Mouse (Mus musculus) hematopoietic stem cell, adult 5-6 weeks (primary cell): ENCODE measurements at regions not wholly inside any gene's neighbourhood (a gene's known extent, or its start where the extent isn't known, plus 50 kb on each side); places are given as distances from the start of the nearest gene placed in this dataset.

Source experiments
- ATAC-seq, 2 experiments: fragments of 125-278 bp in 1 of 2; replicated peaks in 1 of 2; 2 replicates each; pipeline ENCODE4 v1.8.0; 2016 to 2017; ENCODE audit warnings: inconsistent platforms in 2 of 2, mild to moderate bottlenecking in 2 of 2, moderate number of reproducible peaks in 2 of 2, low read depth in 1 of 2, moderate TSS enrichment in 1 of 2; ENCODE audit not compliant: low FRiP score in 2 of 2, poor library complexity in 2 of 2, severe bottlenecking in 2 of 2, insufficient read depth in 1 of 2, low TSS enrichment in 1 of 2

DNA sequence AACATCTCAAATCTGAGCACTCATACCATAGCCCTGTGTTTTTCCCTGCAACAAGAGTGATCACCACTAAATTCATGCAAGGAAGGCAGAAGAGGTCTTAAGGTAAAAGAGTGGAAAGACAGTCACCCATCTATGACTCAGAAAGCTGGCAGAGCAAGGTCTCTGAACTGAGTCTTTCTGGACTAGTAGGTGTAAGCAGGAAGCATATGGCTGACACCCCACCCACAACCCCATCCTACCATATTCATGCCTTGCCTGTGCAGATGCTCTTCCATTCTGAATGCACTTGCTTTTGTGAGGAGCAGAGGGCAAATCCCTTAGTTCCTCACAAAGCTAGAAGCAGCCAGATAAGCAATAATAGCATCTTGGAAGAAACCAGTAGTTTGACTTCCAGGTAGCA, 178.8 kb upstream of the Ghitm start:
- no peak for ATAC-seq

DNA sequence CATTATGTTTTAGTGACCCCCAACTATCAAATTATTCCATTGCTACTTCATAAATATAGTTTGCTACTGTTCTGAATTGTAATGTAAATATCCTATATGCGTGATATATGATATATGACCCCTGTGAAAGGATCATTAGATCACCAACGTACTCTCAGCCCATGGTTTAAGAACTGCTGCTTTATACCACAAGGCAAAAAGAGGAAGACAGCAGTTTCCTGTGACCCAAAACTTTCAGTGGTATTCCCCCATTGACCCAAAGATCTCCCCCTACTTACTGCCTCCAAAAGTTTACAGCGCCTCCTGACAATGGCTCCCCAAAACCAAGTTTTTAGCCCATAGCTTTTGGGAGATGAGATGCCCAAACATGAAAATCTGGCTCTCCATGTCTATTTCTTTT, 177.8 kb upstream of the Ghitm start:
- peak; percentile 81 to 92 for ATAC-seq

DNA sequence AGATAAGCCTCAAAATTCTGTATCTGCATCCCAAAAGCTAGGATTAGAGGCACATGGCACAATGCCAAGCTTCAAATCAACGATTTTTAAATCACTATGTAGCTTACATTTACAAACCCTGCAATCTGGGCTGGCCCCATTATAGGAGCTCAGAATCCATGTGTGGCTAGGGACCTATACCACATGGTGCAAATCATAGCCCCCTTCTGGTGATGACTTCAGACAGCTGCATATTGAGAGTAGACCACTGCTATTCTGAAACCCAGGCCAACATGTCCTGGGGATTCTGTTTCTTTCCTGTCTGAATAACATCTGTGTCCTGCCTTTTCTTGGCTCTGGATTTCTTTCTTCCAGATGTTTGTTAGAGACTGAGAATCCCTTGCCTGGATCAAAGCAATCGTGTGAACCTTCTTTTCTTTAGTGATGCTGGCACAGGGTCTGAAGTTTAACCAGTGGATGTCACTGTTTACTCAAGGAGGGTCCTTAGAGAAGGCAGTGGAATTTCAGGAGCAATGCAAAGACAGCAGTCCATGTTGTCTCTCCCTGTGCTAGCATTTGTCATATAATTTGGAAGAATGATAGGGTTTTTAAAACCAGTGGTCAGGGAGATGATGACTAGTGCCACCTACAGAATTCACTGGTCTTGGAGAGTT, 171.7 kb upstream of the Ghitm start:
- no peak for ATAC-seq

DNA sequence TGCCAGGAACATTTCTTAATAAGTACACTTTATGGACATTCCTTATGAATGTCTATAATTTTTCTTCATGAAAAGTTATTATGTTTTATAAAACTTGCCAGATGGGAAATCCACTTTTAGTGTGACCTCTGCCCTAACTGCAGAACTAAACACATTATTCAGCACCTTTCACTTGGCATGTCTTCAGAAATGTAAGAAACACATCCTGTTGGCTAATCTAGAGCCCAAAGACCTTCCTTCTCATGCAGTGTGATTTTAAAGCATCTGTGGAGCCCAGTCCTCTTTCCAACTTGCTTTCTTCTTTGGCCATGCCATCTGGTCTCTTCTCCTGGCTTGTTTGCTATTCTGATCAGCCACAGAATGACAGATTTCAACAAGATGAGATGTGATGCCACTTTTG, 163.6 kb upstream of the Ghitm start:
- peak; percentile 62 to 93 for ATAC-seq

DNA sequence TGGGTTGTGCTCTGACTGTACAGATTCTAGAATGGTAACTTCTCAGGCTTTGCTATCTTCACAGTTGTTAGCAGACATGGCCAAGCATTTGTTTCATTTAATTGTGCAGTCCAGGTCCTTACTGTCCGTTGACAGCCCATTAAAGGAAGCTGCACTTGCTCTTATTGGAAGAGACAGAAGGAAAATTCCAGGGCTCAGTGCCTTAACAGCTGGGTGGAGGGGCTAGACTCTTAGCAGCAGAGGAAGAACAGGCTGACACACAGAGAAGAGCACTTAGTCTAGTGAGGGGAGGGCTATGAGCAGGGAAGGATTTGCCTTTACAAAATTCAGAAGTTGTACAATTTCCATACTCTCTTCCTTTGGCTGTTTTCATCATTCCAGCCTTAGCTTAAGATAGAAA, 161.5 kb upstream of the Ghitm start:
- no peak for ATAC-seq

DNA sequence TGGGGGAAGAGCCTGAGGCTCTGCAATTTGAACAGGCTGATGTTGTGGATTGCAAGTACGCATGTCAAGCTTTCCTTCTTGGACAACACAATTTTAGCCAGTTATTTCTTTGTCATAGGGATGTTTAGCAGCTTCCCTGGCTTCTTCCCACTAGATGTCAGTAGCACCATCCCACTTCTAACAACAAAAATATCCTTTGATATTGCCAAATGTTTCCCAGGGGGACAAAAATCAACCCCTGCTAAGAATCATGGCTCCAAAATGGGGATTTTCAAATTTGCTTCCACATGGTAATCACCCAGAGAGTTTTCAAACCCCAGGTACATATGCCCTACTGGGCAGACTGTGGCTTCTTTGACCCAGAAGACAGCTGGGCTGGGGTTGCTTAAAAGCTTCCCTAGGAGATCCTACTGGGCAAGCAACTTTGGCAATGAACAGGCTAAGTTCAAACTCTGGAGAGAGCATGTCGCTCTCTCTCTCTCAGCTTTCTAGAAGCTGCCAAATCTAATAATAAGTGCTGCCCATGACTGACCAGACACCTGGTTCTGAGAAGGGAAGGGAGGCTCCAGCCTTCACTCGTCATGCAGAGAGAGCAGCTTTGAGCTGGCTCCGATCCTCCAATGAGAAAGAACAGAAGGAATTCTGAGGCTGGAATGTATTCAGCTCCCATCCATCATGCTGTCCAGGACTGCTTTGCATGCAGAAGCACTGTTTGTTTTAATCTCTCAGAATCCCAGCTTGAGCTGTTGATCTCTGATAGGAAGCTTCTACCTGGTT, 157.2 kb upstream of the Ghitm start:
- no peak for ATAC-seq

DNA sequence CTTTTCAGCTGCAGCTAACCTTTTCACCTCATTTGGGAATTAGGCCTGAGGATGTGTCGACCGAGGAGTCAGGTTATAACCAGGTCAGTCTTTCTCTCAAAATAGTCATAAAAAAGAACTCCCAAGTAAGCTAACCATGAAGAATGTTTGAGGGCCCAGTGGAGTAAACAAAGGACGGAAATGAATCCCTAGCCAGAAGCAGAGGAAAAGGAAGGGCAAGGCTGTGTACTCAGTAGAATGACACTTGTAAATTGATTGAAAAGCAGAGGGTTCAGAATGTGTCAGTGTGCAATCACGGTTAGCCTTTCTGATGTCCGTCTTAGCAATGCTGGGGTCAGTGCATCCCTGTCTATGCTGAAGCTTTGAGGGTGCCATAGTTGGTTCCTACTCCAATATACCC, 149.3 kb upstream of the Ghitm start:
- ATAC-seq: no peak

DNA sequence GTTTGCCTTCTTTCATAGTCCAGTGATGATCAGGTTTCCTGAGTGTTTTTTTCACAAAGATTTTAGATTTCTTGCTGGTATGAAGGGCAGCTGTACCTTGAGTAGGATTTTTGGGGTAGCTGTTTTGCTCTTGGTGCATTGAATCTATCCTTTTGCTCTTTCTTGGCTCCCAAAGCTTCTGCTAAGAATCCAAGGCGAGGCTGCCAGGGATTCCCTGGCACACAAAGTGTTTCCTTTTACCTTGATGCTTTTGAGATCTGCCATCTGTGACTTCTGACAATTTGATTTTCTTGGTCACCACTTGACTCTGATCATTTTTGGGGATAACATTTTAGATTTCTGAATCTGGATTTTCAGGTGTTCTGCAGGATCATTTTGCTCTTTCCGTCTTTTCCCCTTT, 144.3 kb upstream of the Ghitm start:
- no peak for ATAC-seq

DNA sequence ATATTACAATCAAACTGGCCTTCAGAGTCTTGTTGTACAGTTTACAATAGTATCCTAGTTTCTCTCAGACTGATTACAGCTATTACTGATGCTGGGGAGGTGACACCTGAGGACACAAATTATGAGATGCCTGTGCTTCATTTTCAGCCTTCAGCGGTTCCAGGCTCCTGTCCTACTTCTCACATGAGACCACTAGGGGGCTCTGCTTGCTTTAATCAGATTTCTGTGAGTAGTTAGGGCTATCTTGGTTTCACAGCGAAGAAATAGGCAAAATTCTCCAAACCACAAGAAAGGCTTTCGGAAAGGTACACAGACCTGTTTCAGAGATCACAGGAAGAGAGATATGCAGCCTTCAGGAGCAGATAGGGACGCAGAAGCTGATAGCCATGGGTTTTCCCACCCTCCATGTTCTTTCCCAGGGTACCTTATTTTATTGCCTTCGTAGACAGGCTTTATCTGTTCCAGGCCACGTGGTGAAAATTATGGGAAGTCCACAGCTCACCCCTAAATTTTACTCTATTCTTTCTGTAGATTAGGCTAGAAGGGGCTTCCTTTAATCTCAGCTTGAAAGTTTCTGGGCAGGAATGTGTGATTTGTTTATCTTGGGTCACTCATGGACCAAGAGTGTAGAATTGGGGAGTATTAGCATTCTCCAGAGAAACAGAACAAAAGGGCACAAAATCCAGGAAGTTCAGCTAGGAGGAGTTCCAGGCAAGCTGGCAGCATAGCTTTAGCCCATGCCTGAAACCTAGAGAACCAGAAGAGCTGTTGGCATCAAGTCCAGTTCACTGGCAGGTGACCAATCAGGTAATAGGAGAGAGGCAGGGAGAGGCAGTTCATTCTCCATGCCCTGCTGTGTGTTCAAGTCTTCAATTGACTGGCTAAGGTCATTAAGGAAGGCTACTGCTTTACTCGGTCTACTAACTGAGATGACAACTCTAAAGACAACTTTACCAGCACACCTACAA, 141.9 kb upstream of the Ghitm start:
- ATAC-seq: peak; percentile 83 to 96

DNA sequence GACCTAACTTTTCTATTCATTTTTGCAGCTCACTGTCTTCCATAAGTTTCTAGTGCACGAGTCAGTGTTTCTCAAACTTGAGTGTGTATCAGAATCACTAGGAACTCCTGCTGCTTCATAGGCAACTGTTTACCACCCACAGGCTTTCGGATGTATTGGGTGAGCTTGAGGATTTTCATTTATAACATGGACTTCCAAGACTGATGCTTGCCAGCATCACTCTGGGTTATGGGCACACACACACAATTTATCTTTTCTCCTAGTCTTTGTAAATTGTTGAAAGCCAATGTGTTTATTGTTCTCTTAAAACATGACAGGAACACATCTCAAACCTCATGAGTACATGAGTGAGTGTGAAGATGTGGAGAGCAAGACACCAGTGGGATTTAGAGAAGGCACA, 137.0 kb upstream of the Ghitm start:
- ATAC-seq: no peak

DNA sequence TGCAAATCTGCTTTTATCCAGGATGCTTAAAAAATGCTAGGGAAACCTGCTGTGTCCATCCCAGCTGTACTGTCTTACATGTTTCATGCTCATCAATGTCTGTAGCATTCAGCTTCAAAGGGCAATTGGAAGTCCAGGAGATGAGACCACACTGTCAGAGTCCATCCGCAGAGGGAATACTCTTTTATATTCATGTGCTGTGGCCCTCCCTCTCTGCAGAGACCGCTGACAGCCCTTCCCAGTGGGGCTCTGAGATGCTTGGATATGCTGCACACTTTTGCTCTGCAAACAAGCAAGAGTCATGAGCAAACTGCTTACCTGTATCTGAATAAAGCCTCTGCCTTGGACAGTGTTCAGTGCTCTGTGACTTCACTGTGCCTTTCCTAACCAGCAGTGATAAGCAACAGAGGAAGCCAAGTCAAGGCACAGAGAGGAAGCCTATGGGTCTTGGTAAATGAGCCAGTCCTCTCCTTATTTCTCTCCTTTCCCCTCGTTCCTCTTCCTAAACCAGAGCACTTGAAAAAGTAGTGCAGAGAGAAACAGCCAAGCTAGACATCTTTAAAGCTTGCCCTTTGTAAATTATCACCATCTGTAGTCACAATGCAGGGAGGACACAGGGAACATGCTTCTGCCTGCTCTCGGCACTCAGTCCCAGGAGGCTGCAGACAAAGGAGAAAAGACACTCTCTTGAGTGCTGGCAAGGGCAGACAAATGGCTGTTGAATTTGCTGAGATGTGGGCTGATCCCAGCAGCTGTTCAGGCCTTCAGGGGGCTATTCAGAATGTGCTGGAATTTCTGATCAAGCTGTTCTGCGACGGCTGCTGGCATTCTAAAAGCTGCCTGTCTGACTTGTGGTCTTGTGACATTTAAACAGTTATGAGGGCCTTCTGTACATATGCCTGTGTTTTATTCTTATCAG, 136.2 kb upstream of the Ghitm start:
- ATAC-seq: no peak

DNA sequence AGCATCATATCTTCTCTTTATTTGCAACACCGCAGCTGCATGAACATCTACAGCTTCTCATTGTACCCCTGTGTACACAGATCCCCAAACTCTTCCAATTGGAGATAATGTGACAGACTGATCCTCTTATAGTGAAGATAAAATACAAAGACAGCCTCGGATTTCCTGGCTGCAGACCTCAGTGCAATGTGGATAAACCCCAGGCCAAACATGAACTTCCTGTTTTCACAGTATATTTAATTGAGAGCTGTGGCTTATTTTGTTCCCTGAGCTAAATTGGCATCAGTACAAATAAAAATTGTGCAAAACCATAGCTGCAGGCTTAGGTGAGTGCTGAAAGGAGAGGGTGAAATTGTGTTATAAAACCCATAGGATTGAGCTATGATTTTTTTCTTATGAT, 134.8 kb upstream of the Ghitm start:
- ATAC-seq: peak; percentile 91 to 94

DNA sequence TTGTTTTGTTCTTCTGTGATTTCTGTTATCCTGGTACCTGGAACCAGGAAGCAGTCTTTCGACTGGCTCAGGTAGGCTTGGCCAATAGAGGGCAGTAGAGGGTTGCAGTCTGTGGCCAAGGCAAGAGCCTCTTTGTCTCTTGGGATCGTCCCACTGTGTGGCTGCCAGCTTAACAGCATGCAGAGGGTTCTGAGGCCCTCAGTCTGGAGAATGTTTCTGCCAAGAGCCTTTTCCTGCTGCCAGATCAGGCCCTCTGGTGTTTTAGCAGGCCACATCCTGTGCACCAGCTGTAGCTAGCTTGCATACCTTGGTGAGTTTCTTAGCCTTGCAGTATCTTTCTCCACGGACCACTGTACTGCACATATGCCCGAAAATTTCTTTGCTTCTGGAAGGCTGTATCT, 103.6 kb upstream of the Ghitm start:
- ATAC-seq: peak; percentile 100

DNA sequence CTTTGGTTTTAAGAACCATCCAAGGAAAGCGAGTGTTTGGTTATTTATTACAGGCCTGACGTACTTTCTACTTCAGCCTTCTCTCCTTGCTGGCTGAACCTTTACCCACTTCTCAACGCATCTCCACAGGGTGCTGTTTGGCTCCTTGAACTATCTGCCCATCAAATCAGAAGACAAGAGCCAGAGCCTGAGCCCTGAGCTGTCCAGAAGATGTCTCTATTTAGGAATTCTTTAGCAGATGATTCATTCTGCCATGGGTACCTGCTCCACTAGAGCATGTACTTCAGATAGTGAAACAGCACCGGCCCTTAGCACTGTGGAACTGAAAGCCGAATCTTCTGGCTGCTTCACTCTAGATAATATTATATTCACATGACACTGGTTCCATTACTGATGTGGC, 102.1 kb upstream of the Ghitm start:
- ATAC-seq: no peak

DNA sequence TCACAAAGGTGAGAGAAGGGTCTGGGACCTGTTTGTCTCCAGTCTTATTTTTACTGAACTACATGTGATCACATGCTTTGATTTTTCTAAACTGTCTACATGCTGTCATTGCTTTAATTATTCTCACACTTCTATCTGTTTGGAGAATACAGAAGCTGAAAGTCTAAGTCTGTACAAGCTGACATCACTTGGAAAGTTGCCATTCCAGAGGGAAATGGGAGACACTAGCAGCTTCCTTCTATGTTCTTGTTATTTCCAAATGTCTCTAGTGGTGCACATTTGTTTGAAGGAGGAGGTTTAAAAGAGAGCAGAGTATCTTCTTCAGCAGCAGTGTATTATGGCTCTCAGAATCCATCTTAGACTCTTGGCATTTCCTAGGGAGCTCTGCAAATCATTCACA, 73.2 kb upstream of the Ghitm start:
- no peak for ATAC-seq

DNA sequence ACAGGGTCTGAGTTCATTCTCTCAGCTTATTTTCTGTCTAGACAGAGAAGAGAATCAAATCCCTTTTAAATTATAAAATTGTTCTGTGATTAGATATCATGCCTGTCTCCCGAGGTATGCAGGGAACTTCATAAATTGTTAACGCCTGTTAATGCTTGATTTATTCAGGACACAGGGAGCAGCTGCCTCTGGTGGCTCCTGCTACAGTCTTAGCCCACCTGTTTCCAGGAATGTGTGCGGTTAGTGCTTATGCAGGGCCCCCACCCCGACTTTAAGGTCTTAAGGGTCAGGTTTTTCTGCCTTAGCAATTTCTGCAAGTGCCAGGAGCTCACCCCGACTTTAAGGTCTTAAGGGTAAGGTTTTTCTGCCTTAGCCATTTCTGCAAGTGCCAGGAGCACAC, 54.7 kb upstream of the Ghitm start:
- no peak for ATAC-seq
